Mouse (Mus musculus) Patski (cell line): ENCODE data around the gene Acer3. TPM values are rescaled to one million over a fixed set of nuclear protein-coding genes. Genes with fewer than 3 reads are reported as not detected.
A peak's percentile ranks its signal among the peaks of the same experiment; 100 is the strongest.

Source experiments
- ATAC-seq: fragments of 100-300 bp; one replicate; pipeline ENCODE4 v1.8.0; 2021
- CTCF ChIA-PET: fragments of 350-600 bp; sonication (Branson Sonifier 250); formaldehyde crosslinking; loops from one replicate; lab custom pipeline; 2022; ENCODE audit warnings: inconsistent platforms; lab: Charles Lee
- POLR2A ChIA-PET: fragments of 350-600 bp; sonication (Branson Sonifier 250); formaldehyde crosslinking; loops from one replicate; lab custom pipeline; 2022; ENCODE audit warnings: antibody characterized with exemption, inconsistent platforms; lab: Charles Lee
- DNase-seq: peaks from one replicate; pipeline ENCODE4 v3.0.0-alpha.2; 2011; ENCODE audit warnings: low read depth, low spot score
- H3K27me3 ChIP-seq: fragments of 371-371 bp; one replicate; pipeline ENCODE4 v1.5.1; 2021
- CTCF ChIP-seq: fragments of 100-300 bp; IDR thresholded peaks from one replicate; pipeline ENCODE4 v1.5.1; 2021
- in situ Hi-C: fragments of 300-500 bp; cut with MboI; formaldehyde crosslinking; loops from 3 replicates; pipeline ENCODE4 v1.11.1; 2018; ENCODE audit warnings: low pct_unique_long_range_greater_than_20kb, mixed read lengths
- polyA plus RNA-seq: library from polyadenylated mRNA; unstranded; gene quantifications from one replicate; pipeline ENCODE4 v1.2.3, GENCODE M21; 2021

Gene Acer3
- polyA plus RNA-seq, 1 experiment from 2014 or later: 67.8 TPM

DNA sequence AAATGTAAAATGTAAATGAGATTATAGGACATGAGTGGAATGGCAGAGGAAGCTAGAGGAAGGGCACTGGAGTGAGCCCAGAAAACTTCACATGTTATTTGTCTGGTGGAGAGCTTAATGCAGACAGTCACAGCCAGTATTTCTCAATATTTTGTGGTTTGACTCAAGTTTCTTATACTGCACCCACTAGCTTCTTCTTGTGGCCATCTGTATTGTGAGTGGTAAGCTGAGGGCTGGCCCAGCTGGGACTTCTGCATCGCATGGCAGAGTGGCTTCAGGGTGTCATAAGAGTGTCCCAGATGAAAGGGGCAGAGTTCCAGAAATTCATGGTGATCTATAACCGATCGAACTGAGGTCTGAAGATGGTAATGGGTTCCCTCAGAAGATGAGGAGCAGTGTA, 120.6 kb downstream of the Acer3 start:
- DNase-seq (no peak), ATAC-seq (no peak)
- no peaks in the 10 kb centered on the region for H3K27me3 ChIP-seq
- no peak for TF ChIP-seq CTCF
- CTCF ChIA-PET: interaction anchor here (1.5 to 2.2 kb wide), 3 partner anchors 10 to 75 kb away, joined by 4 to 5 read pairs (median 5); no protein-coding TSS in a partner anchor
- POLR2A ChIA-PET: no interaction called here
- in situ Hi-C loops: no loop called here

DNA sequence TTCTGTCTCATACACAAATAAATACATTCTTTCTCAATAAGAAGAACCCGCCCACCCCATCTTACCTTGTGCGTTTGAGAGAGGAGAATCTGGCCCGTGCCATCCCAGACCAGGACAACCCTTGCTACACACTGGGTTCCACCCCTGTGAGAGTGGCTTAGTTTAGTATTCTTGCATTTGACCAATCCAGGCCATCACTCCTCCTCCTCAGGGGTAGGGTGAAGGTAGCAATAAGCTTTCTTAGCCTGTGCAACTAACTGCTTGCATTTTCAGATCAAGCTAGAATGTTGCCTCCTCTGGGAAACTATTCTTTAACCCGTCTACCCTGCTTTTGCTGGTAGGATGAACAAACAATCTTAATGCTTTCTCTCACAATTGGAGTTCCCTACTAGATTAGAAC, 121.6 kb downstream of the Acer3 start, which contains the start of gene B3gnt6:
Gene B3gnt6 (minus strand): TSS at position 101 of the 400 bp plus-strand sequence.
- in situ Hi-C loops: no loop called here
- CTCF ChIA-PET: interaction anchor here (1.5 to 2.2 kb wide), 3 partner anchors 9 to 74 kb away, joined by 4 to 5 read pairs (median 5); no protein-coding TSS in a partner anchor

DNA sequence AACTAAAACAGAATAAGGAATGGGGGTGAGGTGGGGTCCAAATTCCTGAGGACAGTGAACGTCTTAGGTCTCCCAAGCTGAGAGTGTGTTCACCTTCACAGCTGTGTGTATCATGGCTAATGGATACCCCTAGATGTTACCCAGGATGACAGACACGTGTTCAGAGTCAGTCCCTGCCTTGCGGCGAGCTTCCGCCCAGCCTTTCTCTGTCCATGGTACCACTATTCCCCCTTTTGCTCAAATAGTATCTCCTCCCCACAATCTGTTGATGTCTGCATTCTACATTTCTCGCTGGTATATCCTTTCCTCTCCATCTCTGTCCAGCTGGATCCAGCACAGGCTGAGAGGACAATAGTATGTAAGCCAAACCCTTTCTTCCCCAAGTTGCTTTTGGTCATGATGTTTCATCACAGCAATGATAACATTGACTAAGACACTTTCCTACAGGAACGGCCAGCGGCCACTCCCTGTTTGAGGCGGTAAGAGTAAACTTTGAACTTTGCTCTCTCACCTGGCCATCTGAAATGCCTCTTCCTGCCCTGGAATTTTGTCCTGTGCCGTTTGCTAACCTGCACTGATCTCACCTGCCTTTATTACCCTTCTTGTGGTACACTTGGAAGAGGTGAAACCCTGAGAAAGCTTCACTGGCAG, 125.7 kb downstream of the Acer3 start:
- DNase-seq: no peak

More for the DNA sequence above, 121.6 kb downstream of the Acer3 start, which contains the start of gene B3gnt6:
- peaks cover 4% of the 10 kb centered on the region for H3K27me3 ChIP-seq
- no peak for ATAC-seq
- no peak for TF ChIP-seq CTCF
- POLR2A ChIA-PET: no interaction called here
- no peak for DNase-seq

DNA sequence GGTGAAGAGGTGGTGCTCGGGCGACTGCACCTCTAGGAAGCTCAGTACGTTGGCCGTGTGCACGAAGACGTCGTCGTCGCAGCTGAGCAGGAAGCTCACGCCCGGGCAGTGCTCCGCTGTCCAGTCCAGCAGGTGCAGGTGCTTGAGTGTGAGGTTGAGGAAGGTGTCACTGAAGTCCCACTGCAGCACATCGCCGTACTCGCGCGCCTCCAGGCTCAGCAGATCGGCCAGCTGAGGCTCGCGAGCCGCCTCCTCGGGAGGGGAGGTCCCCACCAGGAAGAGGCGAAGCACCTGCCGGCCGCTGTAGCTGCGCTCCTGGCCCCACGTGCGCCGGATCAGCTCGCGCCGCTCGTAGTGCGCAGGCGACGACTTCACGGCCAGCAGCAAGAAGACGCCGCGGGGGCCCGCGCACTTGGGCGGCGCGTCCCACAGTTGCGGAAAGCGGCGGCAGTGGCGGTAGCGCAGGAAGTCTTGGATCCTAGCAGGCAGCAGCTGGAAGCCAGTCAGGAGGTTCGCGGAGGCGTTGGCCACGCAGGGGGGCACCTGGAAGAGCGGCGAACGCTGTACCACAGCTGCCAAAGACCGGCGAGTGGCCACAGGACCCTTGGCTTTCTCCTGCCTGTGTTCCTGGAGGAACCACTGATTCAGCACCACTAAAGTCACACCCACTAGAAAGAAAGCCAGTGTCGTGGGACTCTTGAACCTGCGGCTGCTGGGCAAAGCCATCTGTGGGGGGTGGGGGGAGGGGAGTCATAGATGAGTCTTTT, 126.8 kb downstream of the Acer3 start:
- no peak for ATAC-seq
- no peak for DNase-seq
- ChIA-PET POLR2A (interaction anchor here (0.7 to 1.2 kb wide), 2 partner anchors 39 to 58 kb away, joined by 3 read pairs; no protein-coding TSS in a partner anchor), CTCF (interaction anchor here (1.0 to 1.4 kb wide), 3 partner anchors 8 to 118 kb away, joined by 3 to 4 read pairs (median 3); no protein-coding TSS in a partner anchor)
- in situ Hi-C loops: loop anchor here (5.0 kb wide), 2 partner anchors 42 to 148 kb away; no protein-coding TSS in a partner anchor
- peaks cover 10% of the 10 kb centered on the region for H3K27me3 ChIP-seq
- no peak for TF ChIP-seq CTCF

More for the DNA sequence above, 125.7 kb downstream of the Acer3 start:
- TF ChIP-seq CTCF: no peak
- CTCF ChIA-PET: interaction anchor here (0.8 to 1.4 kb wide), 4 partner anchors 40 to 116 kb away, joined by 3 to 5 read pairs (median 3); no protein-coding TSS in a partner anchor
- POLR2A ChIA-PET: no interaction called here
- no peak for ATAC-seq
- in situ Hi-C loops: no loop called here
- peaks cover 10% of the 10 kb centered on the region for H3K27me3 ChIP-seq

DNA sequence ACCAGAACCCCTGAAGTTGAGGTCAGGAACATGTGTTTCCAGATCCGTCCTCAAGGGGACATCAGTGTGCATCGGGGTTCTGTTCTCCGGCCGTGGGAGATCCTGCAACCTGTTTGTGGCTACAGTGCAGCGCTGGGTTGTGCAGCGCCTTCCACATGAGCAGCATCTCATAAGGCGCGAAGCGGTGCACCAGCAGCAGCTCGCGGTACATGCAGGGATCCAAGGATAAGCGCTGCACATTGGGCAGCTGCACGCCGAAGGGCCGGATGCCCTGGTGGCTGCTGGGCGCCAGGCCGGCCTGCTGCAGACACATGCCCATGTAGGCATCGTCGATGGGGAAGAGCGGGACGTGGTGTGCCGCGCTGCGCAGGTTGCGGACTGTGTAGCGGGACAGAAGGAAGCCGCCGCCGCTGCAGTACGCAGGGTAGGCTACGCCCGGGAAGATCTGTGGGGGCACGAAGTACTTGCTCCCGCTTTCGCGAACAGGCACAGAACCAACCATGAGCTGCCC, 127.4 kb downstream of the Acer3 start:
- peak; percentile 65 for TF ChIP-seq CTCF
- POLR2A ChIA-PET: interaction anchor here (0.7 to 1.2 kb wide), 2 partner anchors 39 to 58 kb away, joined by 3 read pairs; no protein-coding TSS in a partner anchor

DNA sequence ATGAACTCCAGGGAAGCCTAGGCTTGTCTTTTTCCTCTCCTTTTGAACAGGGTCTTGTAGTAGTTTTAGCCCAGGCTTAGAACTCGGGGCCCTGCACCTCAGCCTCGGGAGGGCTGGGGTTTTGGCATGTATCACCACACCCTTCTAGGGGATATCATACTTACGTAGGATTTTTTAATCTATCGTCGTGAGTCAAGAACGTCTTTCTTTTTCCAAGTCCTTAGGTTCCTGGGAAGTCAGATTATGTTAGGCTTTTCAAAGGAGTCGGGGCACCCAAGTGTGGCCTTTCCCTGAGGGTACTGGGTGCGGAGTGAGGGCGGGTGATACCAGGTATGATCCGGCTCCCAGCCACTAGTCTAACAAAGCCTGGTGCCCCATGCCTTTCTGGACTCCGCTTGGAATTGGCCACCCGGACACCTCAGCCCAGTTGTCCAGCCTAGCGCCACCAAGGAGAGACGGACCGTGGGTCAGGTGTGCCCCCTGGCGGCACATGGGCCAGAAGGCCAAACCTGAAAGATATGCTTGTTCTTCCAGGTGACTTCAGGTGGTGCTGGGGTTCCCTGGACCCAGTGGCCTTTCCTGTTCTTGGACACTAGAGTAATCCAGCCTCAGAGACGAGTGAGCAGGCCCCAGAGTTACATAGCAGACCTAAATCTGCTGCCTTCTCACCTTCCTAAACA, 129.3 kb downstream of the Acer3 start:
- in situ Hi-C loops: loop anchor here (5.0 kb wide), 2 partner anchors 39 to 151 kb away; no protein-coding TSS in a partner anchor
- peak; percentile 91 for TF ChIP-seq CTCF
- ChIA-PET CTCF (interaction anchor here (0.7 to 7.0 kb wide), 13 partner anchors 12 to 88 kb away, joined by 3 to 110 read pairs (median 6); no protein-coding TSS in a partner anchor), POLR2A (interaction anchor here (0.7 to 1.3 kb wide), 4 partner anchors 26 to 144 kb away, joined by 3 to 4 read pairs (median 3); partner anchors contain the start of gene Omp)
- DNase-seq (no peak), ATAC-seq (peak; percentile 15)
- H3K27me3 ChIP-seq: peaks cover 10% of the 10 kb centered on the region

More for the DNA sequence above, 127.4 kb downstream of the Acer3 start:
- DNase-seq (no peak), ATAC-seq (no peak)
- CTCF ChIA-PET: interaction anchor here (1.0 to 1.4 kb wide), 5 partner anchors 9 to 118 kb away, joined by 3 to 5 read pairs (median 4); no protein-coding TSS in a partner anchor
- H3K27me3 ChIP-seq: peaks cover 10% of the 10 kb centered on the region
- in situ Hi-C loops: loop anchor here (5.0 kb wide), 2 partner anchors 41 to 149 kb away; no protein-coding TSS in a partner anchor

DNA sequence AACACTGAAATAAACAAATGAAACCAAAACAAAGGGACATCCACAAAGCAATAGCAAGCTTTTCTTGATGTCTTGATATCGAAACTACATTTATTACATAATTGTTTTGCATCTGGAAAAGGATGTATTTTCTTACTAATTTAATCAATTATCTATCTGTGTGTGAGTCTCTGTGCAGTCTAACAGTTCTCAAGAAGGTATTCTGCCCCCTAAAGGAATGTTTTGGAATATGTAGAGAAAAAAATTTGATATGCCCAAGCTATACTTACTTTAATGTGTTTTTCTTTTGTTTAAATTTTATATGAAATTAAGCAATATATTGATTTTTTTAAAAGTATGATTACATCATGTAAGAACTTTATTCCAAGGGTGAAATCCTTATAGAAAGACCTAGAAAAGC, 130.4 kb downstream of the Acer3 start:
- no peak for ATAC-seq
- H3K27me3 ChIP-seq: peaks cover 10% of the 10 kb centered on the region
- in situ Hi-C loops: loop anchor here (5.0 kb wide), 2 partner anchors 38 to 152 kb away; no protein-coding TSS in a partner anchor
- no peak for DNase-seq
- TF ChIP-seq CTCF: peak; percentile 47
- POLR2A ChIA-PET: interaction anchor here (0.5 to 1.3 kb wide), 3 partner anchors 45 to 129 kb away, joined by 3 to 4 read pairs (median 3); partner anchors contain the start of gene Omp
- CTCF ChIA-PET: interaction anchor here (0.7 to 7.0 kb wide), 16 partner anchors 9 to 87 kb away, joined by 3 to 110 read pairs (median 6); partner anchors contain the start of genes B3gnt6 and Omp

DNA sequence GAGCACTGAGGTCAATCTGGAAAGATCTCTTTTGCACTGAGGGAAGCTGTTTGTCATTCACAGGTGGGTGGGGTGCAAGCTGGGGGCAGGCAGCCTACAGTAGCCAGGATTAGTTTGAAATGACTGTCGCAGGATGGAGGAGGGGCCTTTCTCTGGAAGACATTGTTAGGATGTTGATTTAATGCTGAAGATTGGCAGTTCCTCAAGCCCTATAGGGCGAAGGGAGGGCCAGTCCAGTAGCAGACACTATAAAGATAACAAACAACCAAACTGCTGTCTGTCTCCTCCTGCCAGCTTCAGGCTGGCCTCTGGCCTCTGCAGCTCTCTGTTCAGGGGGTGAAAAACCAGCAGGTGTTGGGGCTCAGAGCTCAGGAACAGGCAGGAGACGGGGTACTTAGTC, 131.3 kb downstream of the Acer3 start:
- in situ Hi-C loops: loop anchor here (5.0 kb wide), 2 partner anchors 37 to 153 kb away; no protein-coding TSS in a partner anchor
- H3K27me3 ChIP-seq: peaks cover 10% of the 10 kb centered on the region
- ATAC-seq (no peak), DNase-seq (no peak)
- ChIA-PET POLR2A (interaction anchor here (0.7 kb wide), 1 partner anchor 53 kb away, joined by 4 read pairs; no protein-coding TSS in a partner anchor), CTCF (interaction anchor here (1.3 to 7.0 kb wide), 11 partner anchors 10 to 58 kb away, joined by 3 to 110 read pairs (median 6); partner anchors contain the start of genes B3gnt6 and Omp)
- TF ChIP-seq CTCF: no peak

DNA sequence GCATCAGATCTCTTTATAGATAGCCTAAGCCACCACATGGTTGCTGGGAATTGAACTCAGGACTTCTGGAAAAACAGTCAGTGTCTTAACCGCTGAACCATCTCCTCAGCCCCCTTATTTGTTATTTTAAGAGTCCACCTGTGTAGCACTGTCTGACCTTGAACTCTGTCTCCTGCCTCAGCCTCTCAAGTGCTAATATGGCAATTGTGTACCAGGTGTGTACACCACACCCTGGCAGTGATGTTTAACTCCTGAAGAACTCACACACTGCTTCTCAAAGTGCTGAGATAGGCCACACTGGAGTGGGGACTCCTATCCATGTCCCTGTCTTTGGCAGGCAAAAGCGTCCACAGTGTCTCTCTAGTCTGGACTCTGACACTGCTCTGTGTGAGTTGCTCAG, 132.3 kb downstream of the Acer3 start:
- ChIA-PET POLR2A (no interaction called here), CTCF (interaction anchor here (1.9 to 7.0 kb wide), 2 partner anchors 16 to 35 kb away, joined by 5 to 110 read pairs; no protein-coding TSS in a partner anchor)
- ATAC-seq (no peak), DNase-seq (no peak)
- peaks cover 3% of the 10 kb centered on the region for H3K27me3 ChIP-seq
- TF ChIP-seq CTCF: no peak
- in situ Hi-C loops: no loop called here
